Mouse (Mus musculus): ENCODE results near the gene Stk38l.

Gene Stk38l

DNA sequence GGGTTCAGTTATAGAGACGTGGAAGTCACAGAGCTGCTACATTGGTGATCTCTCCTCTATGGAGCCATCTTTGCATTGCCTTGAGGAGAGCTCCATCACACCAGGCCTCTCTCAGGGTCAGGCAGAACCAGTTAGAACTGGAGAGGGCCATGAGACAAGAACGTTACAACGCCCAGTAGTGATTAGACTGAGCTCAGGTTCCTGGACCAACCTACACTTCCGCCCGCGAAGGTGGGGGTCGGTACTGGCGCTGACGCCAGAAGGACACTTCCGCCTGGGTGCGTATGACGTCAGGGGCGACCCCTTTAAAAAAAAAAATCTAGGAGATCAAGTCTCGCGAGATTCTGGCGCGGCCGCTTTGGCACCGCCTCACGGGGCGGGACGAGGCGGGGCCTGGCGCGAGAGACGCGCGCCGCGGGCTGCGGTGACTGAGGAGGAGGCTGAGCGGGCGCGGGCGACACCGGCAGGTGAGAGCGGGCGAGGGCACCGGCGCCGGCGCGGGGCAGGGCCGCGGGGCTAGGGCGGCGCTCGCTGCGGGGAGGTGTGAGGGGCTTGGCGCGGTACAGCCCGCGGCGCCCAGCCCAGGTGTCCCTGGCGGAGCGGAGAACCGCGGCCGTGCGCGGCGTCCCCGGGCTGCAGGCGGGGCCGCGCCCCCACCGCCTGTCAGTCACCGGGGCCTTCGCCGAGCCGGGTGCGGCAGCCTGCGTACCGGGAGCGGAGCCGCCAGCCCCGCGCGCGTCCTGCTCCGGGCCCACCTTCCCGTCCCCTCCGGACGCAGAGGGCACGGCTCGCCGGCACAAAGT is at the start of gene Stk38l:
Gene Stk38l, plus strand, starts transcription at position 415 of the 803 bp plus-strand sequence.
- DNase-seq (ENCODE audit: low spot score): peak; percentile 95

DNA sequence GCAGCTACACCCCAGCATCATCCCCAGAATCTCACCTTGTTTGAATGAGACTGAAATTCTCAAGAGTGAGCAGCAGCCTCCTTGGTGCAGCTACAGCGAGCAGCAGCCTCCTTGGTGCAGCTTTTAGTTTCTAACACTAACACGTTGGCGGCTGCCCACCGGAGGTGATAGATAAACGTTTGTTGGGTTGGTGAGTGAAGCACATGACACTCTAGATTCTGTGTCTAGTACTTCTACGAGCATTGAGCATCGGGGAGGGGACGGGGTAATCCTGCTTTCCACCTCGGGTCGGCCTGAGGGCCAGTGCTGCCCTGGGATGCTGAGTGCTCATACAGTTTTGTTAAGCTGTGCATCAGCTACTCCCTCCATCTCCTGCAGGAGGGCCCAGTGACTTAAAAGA is 47.9 kb upstream of the Stk38l start:
- DNase-seq (ENCODE audit: low spot score): no peak

DNA sequence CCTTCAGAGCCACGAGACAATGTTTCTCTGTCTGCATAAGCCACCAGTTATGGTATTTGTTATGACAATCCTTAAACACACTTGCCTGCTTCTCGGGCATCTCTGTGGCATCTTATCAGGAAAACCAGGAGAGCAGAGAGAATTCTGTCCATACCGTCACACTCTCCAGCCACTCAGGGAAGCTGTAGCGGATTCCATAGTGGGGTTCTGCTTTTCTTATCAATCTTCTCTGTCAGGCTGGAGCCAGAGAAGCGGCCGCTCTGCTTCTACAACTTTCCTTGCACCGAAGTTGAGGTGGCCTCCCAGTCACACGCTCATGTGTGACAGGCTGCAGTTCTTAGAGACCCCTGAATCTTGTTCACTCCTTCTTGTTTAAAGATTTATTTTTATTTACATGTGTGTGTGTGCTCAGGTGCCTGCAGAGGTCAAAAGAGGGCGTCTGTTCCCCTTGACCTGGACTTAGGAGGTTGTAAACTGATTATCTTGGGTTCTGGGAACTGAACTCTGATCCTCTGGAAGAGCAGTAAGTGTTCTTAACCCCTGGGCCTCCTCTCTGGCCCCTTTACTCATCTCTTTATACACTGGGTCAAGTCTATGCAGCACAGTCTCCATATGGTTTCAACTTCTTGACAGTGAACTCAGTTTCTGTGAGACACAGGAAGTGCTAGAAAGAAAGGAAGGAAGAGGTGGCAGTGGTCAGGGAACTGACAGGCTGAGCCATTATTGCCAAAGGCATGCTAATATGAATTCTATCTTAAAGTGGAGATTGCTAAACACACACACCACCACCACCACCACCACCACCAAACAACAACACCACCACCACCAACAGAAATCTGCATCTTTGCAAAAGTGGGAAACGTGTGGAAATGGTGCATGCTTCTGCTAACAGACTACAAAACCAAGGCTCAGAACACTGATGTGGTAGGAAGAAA is 46.4 kb upstream of the Stk38l start:
- no peak for DNase-seq (ENCODE audit: low spot score)

GRCm38 (mm10) chr6:146683881-146684280 is 40.9 kb upstream of the Stk38l start:
- DNase-seq (ENCODE audit: low spot score): no peak

- peak; percentile 46 for DNase-seq (ENCODE audit: low spot score)
These were observed 39.0 kb upstream of the Stk38l start for GRCm38 (mm10) chr6:146685781-146686308.

DNA sequence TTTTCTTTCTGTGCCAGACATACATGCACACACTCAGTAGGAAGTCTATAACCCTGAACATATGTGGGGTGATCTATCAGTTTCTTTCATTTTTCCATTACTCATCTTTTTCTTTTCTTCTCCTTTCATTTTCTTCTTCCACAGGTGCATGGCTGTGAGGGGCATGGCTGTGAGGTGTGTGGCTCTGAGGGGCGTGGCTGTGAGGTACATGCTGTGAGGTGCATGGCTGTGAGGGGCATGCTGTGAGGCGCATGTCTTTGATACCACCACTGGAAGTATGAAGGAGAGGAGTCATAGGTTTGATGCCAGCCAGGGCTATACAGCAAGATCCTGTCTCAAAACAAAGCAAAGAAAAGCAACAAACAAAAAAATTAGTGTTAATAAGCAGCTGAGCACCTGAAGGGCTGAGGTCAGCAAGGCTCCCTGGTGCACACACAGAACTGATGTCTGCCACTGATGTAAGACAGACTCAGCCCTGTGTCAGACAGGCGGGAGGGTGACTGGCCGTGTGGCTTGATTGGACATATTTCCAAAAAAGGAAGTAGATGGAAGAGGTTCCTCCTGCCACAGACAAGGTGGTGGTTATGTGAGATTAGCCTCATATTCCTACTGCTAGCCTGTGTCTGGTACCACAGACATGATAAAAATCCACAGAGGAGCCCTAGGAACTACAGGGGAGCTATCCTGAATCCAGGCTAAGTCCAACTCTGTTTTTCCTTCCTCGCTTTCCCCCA is 38.2 kb upstream of the Stk38l start:
- DNase-seq (ENCODE audit: low spot score): no peak

DNA sequence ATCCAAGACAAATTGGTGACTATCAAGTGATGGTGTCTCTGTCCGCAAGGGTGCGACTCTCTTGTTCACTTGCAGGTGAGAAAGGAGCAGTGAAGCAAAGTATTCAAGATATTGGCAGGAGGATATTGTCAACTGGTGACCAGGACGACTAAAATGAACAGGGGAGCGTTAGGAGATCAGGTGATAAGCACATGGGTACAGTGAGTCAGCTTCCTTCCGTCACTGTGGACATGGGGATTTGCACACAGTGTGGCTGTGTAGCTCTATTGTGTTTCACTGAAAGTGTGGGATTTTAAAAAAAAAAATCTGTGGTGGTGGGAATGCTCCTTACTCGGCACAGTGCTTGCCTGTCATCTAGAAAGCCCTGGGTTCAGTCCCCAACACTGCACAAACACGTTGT is 36.8 kb upstream of the Stk38l start:
- no peak for DNase-seq (ENCODE audit: low spot score)

DNA sequence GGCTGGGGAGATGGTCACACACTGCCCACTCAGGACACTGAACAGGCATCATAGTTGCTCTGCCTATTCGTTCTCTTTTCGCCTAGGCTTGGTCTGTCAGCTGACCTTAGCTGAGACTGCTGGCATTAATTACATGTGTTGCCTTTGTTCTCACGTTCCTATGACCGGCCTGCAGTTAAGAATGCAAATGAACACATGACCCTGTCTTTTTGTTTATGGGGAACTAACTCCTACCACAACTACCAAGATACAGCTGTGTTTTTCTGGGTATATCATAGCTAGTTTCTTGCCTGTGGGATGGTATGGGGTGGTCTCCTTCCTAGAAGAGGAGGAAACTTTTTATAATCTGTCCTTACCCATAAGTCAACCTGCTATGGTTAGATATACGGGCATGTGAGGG is 35.9 kb upstream of the Stk38l start:
- DNase-seq (ENCODE audit: low spot score): no peak

- DNase-seq (ENCODE audit: low spot score): no peak
These were observed 27.0 kb upstream of the Stk38l start for GRCm38 (mm10) chr6:146697767-146698166.

DNA sequence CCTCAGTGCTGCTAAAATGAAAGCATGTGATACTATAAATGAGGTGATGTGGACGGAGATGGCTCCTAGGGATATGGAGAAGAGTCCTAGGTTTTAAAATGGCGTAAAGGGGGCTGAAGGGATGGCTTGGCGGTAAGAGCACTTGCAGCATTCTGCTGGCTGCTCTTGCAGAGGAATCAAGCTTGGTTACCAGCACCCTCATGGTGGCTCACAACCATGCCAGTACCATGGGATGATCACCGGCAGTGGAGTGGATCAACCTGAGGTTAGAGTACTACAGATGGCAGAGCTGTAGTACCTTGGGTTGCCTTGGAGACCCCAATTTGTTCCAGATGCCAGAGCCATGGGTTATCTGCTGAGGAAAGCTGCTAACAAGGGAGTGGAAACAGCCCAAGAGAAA is 26.4 kb upstream of the Stk38l start:
- DNase-seq (ENCODE audit: low spot score): no peak

DNA sequence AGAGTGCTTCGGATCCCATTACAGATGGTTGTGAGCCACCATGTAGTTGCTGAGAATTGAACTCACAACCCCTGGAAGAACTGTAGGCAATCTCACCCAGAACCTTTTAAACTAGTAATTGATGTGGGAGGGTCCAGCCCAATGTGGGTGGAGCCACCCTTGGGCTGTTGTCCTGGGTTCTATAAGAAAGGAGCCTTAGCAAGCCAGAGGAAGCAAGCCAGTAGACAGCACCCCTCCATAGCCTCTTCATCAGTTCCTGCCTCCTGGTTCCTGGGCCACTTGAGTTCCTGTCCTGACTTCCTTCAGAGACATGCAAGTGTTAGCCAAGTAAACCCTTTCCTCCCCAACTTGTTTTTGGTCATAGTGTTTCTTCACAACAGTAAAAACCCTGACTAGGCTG is 24.3 kb upstream of the Stk38l start:
- DNase-seq (ENCODE audit: low spot score): no peak

DNA sequence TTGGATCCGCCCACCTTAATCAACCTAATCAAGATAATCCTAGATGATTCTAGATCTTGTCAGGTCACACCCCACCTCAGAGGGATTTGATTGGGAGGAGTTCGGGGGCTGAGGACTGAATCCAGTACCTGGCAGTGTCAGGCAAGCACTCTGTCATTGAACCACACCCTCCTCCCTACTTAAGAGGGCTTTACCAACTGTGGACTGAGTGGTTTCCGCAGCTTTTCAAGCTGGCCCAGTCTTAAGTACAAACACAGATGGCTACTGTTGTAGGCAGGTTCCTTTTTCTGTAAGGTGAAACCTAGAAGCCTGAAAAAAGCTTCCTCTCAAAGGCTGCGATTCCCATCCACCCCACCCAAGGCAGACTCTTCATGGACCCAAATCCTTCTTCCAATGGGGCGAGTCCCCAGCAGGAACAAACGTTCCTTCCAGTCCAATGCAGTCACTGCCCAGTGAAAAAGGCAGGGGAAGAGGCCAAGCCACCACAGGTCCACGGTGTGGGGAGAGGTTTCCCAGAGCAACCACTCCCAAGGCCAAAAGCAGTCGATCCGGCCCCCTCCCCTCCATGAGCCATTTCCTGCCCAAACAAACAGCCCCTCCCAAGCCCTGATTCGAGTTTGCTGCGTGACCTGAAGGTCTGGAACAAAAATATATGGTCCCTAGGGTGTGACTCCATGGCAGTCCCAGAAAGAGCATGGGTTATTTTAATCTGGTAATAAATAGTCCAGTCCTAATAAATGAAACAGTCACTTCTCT is 22.5 kb upstream of the Stk38l start:
- peak; percentile 10 for DNase-seq (ENCODE audit: low spot score)

- no peak for DNase-seq (ENCODE audit: low spot score)
These were observed 21.4 kb upstream of the Stk38l start for GRCm38 (mm10) chr6:146703351-146703750.

DNA sequence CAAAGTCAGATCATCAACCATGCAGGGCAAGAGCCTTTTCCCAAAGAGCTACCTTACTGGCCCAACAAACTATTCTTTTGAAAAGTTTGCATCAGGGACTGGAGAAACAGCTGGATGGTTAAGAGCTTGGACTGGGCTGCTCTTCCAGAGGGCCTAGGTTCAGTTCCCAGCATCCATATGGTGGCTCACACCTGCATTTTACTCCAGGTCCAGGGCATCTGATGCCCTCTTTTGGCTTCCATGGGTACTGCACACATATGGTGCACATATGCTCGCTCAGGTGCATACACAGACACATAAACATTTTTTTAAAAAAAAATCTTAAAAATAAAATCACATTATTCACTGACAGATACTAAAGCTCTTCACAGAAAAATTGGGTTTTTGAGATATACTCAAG is 19.2 kb upstream of the Stk38l start:
- no peak for DNase-seq (ENCODE audit: low spot score)

- DNase-seq (ENCODE audit: low spot score): no peak
These were observed 5.2 kb upstream of the Stk38l start for GRCm38 (mm10) chr6:146719606-146720005.

- DNase-seq (ENCODE audit: low spot score): no peak
These were observed 990 bp upstream of the Stk38l start for GRCm38 (mm10) chr6:146723805-146724204.

DNA sequence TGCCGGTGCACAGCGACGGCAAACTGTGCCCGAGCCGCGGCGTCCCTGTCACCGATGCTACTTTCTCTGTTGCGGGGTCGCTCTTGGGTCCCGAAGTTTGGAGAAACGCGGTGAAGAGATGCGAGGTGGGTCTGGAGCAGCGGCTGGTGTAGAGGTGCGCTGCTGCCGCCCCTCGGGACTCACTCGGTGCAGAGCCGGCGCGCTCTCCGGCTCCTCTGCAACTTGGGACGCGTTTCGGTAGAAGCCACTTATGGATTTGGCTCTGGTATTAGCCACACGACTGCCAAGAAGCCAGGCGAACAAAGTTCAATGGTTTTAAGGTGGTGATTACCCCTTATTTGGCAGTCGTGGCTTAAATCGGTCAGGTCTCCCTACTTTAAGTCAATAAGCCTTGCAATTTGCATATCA is 593 bp downstream of the Stk38l start:
- peak; percentile 28 for DNase-seq (ENCODE audit: low spot score)

GRCm38 (mm10) chr6:146731031-146731430 is 6.2 kb downstream of the Stk38l start:
- no peak for DNase-seq (ENCODE audit: low spot score)

DNA sequence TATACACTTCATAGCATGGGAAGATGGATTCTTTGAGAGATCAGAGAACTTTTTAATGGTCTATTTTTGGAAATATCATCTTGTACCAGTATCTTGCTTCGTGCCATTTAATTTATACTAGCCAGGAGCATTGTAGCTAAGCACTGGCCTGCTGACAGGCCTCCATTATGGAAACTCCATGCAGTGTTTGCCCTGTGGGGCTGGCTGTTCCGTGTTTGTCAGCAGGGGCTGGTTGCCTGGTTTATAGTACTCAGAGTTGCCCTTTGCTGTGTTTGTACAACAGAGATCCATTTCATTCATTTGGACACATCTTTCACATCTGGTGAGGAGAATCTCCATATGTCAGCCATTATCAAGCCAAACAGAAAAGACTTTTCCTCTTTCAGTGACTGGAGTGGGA is 6.9 kb downstream of the Stk38l start:
- no peak for DNase-seq (ENCODE audit: low spot score)

DNA sequence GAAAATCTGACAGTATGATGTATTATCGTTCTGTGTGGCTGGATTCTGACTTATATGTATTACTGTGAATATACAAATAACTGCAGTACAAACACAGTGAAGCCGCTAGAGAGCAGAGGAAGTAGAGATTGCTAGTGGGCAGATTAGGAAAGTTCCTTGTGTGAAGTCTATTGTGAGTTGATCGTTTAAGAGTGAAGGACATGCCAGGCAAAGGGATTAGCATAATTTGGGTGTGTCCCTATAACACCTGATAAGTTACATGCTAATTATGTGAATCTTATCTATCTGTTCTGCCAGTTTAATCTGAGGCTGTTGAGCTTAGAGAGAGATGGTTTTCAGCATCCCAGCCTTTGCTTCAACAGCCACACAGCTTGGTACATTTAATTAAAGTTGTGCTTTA is 7.4 kb downstream of the Stk38l start:
- no peak for DNase-seq (ENCODE audit: low spot score)

- no peak for DNase-seq (ENCODE audit: low spot score)
These were observed 7.9 kb downstream of the Stk38l start for GRCm38 (mm10) chr6:146732676-146733075.

Data from urinary bladder, postnatal 14 days (tissue).